Mouse (Mus musculus): ENCODE results near the gene Cd40. TPM values are rescaled to one million over a fixed set of nuclear protein-coding genes. Genes with fewer than 3 reads are reported as not detected.

The Cd40 gene
- polyA plus RNA-seq, 1 experiment from 2014 or later, result 5.4 TPM

GRCm38 (mm10) chr2:165112149-165112548, 56.7 kb downstream of the Cd40 start:
- Histone ChIP-seq H3K4me1 (peaks cover 29% of the 10 kb centered on the region; the same call in 1 of the 2 replicates), H3K4me2 (peak overlapping the region; percentile 43), H3K27ac (no peak overlapping the region), H3K4me3 (peak overlapping the region; percentile 21), H3K9ac (peak overlapping the region; percentile 43; the same call in 1 of the 2 replicates), H3K9me3 (replicated peaks) (no peaks in the 10 kb centered on the region), H3K36me3 (ENCODE audit: poor library complexity, severe bottlenecking) (no peaks in the 10 kb centered on the region), H3K27me3 (peaks cover 61% of the 10 kb centered on the region)
- WGBS, result under 1% methylated on average over 54 of the region's 54 CpGs
- ATAC-seq, result peak; percentile 71

GRCm38 (mm10) chr2:165113733-165114132, 58.3 kb downstream of the Cd40 start:
- Histone ChIP-seq H3K27ac (no peak overlapping the region), H3K9ac (no peak overlapping the region), H3K36me3 (ENCODE audit: poor library complexity, severe bottlenecking) (no peaks in the 10 kb centered on the region), H3K4me2 (no peak overlapping the region), H3K27me3 (peaks cover 58% of the 10 kb centered on the region), H3K4me1 (peaks cover 31% of the 10 kb centered on the region; the same call in 1 of the 2 replicates), H3K9me3 (replicated peaks) (no peaks in the 10 kb centered on the region), H3K4me3 (no peak overlapping the region)
- WGBS, result 24% methylated on average over 11 of the region's 11 CpGs
- ATAC-seq, result peak; percentile 33; the same call in 1 of the 2 replicates

- Histone ChIP-seq H3K27ac (no peak overlapping the region), H3K4me2 (no peak overlapping the region), H3K4me1 (peaks cover 38% of the 10 kb centered on the region), H3K36me3 (ENCODE audit: poor library complexity, severe bottlenecking) (peaks cover 9% of the 10 kb centered on the region; the same call in 1 of the 2 replicates), H3K9ac (no peak overlapping the region), H3K27me3 (0 out of 2 replicates have a peak, but pooled peaks cover 11% of the 10 kb centered on the region), H3K4me3 (no peak overlapping the region), H3K9me3 (replicated peaks) (no peaks in the 10 kb centered on the region)
- 70% methylated on average over 9 of the region's 9 CpGs for WGBS
- ATAC-seq, result peak; percentile 29; the same call in 1 of the 2 replicates
These were observed 65.3 kb downstream of the Cd40 start for GRCm38 (mm10) chr2:165120765-165121164.

DNA sequence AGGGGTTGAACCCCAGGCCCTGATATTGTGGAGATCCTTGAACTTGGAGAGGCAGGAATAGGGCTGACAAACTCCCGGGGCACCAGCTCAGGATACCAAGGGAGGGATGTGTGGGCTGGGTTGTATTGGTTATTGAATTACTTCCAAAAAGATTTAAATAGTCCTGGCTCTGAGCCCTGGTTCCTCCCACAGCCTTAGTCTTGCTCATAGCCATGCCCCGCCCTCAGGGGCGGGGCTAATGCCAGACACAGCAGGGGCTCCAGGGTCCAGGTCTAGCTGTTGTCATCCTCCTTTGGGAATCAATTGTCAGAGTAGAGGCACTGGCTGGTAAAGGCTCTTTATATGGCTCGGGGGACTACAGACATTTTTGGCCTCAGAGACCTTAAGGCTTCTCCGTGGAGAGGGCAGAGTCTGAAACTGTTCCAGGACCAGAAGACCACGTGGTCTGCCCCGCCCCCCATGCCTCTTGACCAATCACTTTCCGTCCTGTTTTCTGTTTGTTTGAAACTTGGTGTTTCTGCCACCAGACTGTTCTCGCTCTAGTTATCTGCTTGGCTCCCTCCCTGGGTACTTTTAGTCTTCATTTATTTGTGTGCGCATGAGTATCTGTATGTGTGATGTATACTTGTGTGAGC, 65.9 kb downstream of the Cd40 start:
- Histone ChIP-seq H3K9ac (no peak overlapping the region), H3K27me3 (0 out of 2 replicates have a peak, but pooled peaks cover 7% of the 10 kb centered on the region), H3K27ac (no peak overlapping the region), H3K36me3 (ENCODE audit: poor library complexity, severe bottlenecking) (peaks cover 9% of the 10 kb centered on the region; the same call in 1 of the 2 replicates), H3K4me3 (no peak overlapping the region), H3K4me1 (peaks cover 37% of the 10 kb centered on the region), H3K9me3 (replicated peaks) (no peaks in the 10 kb centered on the region), H3K4me2 (no peak overlapping the region)
- WGBS, result 29% methylated on average over 10 of the region's 10 CpGs
- ATAC-seq, result peak; percentile 28; the same call in 1 of the 2 replicates

Other genes starting within 250 kb of the Cd40 start
- 22.1 and 23.2 TPM in 2 replicates for gene Zswim1, start 232.9 kb upstream of the Cd40 start, polyA plus RNA-seq (2015; fragmentation: Nextera tagmentation; extraction: Ambion mirVana)
- not detected in 2 replicates for gene Spata25, start 227.1 kb upstream of the Cd40 start, polyA plus RNA-seq (2015; fragmentation: Nextera tagmentation; extraction: Ambion mirVana)
- 82.7 and 91.6 TPM in 2 replicates for gene Ctsa, start 222.8 kb upstream of the Cd40 start, polyA plus RNA-seq (2015; fragmentation: Nextera tagmentation; extraction: Ambion mirVana)
- gene Neurl2, start 222.2 kb upstream of the Cd40 start, polyA plus RNA-seq (2015; fragmentation: Nextera tagmentation; extraction: Ambion mirVana), result 4.0 and 4.2 TPM in 2 replicates
- gene Pltp, start 197.9 kb upstream of the Cd40 start, polyA plus RNA-seq (2015; fragmentation: Nextera tagmentation; extraction: Ambion mirVana), result 34.3 and 35.4 TPM in 2 replicates
- 101 and 107 TPM in 2 replicates for gene Pcif1, start 176.3 kb upstream of the Cd40 start, polyA plus RNA-seq (2015; fragmentation: Nextera tagmentation; extraction: Ambion mirVana)
- gene Zfp335, start 143.9 kb upstream of the Cd40 start, polyA plus RNA-seq (2015; fragmentation: Nextera tagmentation; extraction: Ambion mirVana), result 12.2 and 15.1 TPM in 2 replicates
- 8.6 and 10.6 TPM in 2 replicates for gene Mmp9, start 114.8 kb upstream of the Cd40 start, polyA plus RNA-seq (2015; fragmentation: Nextera tagmentation; extraction: Ambion mirVana)
- gene Slc12a5, start 94.8 kb upstream of the Cd40 start, polyA plus RNA-seq (2015; fragmentation: Nextera tagmentation; extraction: Ambion mirVana), result 5.7 and 8.8 TPM in 2 replicates
- gene Ncoa5, start 20.8 kb upstream of the Cd40 start, polyA plus RNA-seq (2015; fragmentation: Nextera tagmentation; extraction: Ambion mirVana), result 131 and 134 TPM in 2 replicates
- gene 1700025C18Rik, start 35.1 kb downstream of the Cd40 start, polyA plus RNA-seq (2015; fragmentation: Nextera tagmentation; extraction: Ambion mirVana), result not detected in 2 replicates
- gene Cdh22, start 179.2 kb downstream of the Cd40 start, polyA plus RNA-seq (2015; fragmentation: Nextera tagmentation; extraction: Ambion mirVana), result 5.0 and 6.2 TPM in 2 replicates
- gene Slc35c2, start 232.2 kb downstream of the Cd40 start, polyA plus RNA-seq (2015; fragmentation: Nextera tagmentation; extraction: Ambion mirVana), result 63.8 and 67.2 TPM in 2 replicates